Mouse (Mus musculus) megakaryocyte, embryonic 14.5 days (primary cell): ENCODE data around the gene Fxyd3.

ENCODE experiments used
- FLI1 ChIP-seq: IDR thresholded peaks from 2 replicates; pipeline ENCODE4 v1.6.1; 2012; ENCODE audit warnings: low read length, inconsistent platforms, mixed read lengths
- GATA1 ChIP-seq: IDR thresholded peaks from 3 replicates; pipeline ENCODE4 v1.6.1; 2012; ENCODE audit warnings: mixed read lengths, low read length, inconsistent platforms, borderline replicate concordance

DNA sequence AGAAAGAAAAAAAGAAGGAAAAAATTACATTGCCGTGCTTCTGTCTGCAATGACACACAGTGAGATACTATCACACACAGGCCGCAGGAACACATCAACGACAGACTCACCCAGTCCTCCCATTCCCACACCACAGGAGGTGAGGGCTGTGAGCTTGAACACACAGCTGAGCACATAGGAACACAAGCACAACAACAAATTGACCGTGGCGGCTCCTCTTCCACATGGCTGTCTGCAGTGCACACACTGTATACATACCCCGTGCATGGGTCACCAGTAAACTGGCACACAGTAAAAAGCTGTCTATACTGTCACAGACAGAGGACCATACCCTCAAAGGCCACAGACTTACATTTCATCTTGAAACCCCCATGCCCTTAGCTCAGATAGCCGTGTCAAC lies 20.1 kb downstream of the Fxyd3 start:
- no peak for TF ChIP-seq GATA1
- TF ChIP-seq FLI1 = no peak
